Mouse (Mus musculus): ENCODE measurements at regions not wholly inside any gene's neighbourhood (a gene's known extent, or its start where the extent isn't known, plus 50 kb on each side); places are given as distances from the start of the nearest gene placed in this dataset.

GRCm38 (mm10) chr13:44024612-44025011 is 240.0 kb downstream of the Cd83 start:
- DNase-seq = no peak
- intact Hi-C loops (cut with DNase I) = no loop called here

DNA sequence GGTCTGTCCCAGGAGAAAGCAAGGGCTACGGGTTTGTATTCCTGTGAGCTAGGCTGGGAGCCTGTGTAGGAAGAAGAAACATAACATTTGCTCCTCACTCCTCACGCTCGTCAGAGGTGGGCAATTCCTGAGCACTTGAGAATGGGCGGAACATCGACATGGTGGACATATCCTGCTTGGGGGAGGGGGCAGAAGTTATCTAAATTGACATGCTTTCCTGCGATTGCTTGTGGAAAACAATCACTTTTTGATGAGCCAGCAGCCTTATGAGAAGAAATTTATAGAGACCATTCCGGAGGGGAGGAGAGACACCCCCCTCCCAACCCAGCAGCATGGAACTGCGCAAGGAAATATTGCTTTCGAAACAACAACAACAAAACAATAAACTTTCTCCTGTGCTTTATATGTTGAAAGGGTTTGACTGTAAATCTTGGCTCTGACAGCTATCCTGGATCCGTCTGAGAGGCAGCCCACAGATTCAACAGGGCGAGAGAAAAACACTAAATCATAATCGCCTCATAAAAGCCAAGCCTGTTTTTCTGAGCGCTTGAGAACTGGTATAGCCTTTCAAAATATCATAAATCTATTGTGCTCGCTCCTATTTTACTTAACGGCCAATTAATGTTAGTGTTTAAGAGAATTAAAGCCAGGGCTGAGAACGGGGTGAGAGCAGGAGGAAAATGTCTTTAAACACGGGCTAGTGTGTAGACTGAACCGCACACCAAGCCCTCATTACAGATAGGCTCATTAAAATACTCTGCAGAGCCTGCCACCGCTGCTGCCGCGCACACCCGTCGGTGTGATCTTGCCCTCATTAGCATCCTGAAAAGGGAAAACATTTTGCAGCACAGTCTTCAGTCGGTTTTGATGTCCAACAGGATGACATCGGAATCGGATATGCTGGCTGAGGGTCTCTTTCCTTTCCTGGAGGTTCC is 242.0 kb downstream of the Cd83 start:
- intact Hi-C loops (cut with DNase I) = loop anchor here (1.0 to 2.0 kb wide), 2 partner anchors 40 to 161 kb away; no protein-coding TSS in a partner anchor
- DNase-seq = peak in 1 of 2 experiments; percentile 27

GRCm38 (mm10) chr13:44028081-44028480 is 243.5 kb downstream of the Cd83 start:
- intact Hi-C loops (cut with DNase I) = no loop called here
- no peak for DNase-seq

- intact Hi-C loops (cut with DNase I) = no loop called here
- DNase-seq = no peak
Measured at GRCm38 (mm10) chr13:44030590-44030989, 246.0 kb downstream of the Cd83 start.

GRCm38 (mm10) chr13:44037774-44038294 is 253.3 kb downstream of the Cd83 start:
- intact Hi-C loops (cut with DNase I) = loop anchor here (5.0 kb wide), 1 partner anchor 131 kb away; no protein-coding TSS in a partner anchor
- DNase-seq = no peak

- intact Hi-C loops (cut with DNase I) = loop anchor here (5.0 kb wide), 1 partner anchor 131 kb away; no protein-coding TSS in a partner anchor
- no peak for DNase-seq
Measured at GRCm38 (mm10) chr13:44038322-44038721, 253.7 kb downstream of the Cd83 start.

- no peak for DNase-seq
- intact Hi-C loops (cut with DNase I) = no loop called here
Measured at GRCm38 (mm10) chr13:44040640-44041039, 256.1 kb downstream of the Cd83 start.

DNA sequence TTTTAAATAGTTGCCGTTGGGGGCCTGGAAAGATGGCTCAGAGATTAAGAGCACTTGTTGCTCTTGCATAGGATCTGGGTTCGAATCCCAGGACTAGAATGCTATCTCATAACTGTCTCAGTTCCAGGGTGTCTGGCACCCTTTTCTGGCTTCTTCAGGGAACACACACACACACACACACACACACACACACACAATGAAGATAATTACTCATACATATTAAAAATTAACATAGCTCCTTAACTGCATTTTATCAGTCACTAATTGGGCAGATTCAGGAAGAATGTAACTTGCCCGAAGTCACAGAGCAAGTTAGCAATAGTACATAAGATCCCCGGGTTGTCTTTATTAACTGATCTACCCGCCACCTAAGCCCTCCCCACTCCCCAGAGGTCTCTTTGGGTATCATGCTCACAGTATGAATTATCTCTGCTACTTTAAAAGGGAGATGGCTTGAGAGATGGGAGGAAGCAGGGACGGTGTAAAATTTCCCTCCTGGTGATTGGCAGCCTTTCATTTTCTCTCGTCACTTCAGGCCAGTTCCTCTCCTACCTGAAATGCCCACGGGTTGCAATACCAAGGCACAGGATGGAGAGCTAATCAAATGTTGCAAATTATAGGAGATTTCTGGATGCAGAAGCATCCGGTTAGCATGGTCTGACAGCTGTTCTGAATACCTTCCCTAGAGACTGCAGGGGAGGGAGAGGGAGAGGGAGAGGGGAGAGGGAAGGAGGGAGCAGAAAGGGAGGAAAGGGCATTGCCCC is 258.3 kb downstream of the Cd83 start:
- intact Hi-C loops (cut with DNase I) = no loop called here
- DNase-seq = no peak

DNA sequence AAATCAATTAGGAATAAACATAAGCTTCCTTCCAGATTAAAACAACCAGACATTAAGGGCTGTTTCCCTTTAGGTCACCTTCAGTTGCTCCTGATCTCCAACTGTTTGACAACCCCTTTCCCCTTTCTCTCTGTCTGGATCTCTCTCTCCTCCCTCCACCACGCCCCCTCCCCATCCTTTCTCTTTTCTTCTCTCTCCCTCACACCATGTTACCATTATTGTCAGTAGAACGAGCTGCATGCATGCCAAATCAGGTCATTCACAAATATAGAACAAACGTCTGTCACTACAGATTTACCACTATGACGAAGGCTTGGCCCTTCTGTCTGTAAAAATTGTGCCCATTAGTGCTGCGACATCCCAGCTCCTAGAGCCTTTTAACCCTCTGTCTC is 258.9 kb downstream of the Cd83 start:
- intact Hi-C loops (cut with DNase I) = no loop called here
- DNase-seq = no peak

DNA sequence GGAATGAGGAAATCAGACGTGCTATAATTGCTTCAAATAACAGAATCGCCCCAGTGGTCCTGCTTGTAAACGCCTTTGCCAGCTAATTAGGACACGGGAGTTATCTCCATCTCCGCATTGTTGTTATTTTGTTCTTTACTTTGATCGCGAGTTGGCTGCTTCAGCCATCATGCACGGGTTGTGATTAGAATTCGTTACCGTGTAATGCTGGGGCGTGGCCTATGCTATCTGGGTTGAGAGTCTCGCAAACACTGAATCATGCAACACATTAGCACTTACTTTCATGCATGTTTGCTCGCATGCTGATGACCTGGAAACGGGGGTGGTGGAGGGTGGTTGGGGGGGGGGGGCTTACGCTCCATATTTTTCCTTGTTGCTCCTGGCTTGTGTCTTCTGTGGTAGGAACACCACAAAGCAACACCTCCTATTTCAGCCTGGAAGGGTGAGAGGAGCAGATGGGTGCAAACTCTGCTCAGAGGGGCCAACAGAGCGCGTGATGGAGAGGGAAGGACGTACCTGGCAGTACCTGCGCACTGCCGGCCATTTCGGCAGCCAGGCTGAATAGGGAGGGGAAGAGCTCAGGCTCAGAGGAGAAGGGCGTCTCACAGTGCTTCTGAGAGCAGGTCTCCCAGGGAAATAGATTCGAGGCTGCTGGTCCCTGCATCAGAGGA is 260.1 kb downstream of the Cd83 start:
- intact Hi-C loops (cut with DNase I) = loop anchor here (5.0 kb wide), 2 partner anchors 182 to 688 kb away; no protein-coding TSS in a partner anchor
- no peak for DNase-seq

DNA sequence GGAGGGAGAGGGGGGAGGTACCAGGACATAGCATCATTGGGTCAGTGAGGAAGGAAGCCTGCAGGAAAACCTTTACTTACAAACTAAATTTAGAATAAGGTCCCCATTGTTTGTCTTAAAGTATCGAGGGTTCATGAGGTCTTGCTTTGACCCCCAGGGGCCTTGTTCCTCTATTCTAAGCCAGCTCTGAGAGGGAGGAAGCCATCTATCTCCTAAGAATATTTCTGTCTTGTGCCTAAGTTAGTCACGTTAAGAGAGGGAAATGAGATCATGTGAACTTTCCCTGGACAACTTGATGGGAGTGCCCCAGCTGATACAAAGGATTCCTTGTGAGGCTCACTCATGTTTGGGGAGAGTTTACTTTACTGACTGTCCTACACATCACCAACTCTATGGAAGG is 261.9 kb downstream of the Cd83 start:
- intact Hi-C loops (cut with DNase I) = loop anchor here (5.0 kb wide), 2 partner anchors 184 to 686 kb away; no protein-coding TSS in a partner anchor
- DNase-seq = no peak

GRCm38 (mm10) chr13:44054157-44054556 is 269.6 kb downstream of the Cd83 start:
- no peak for DNase-seq
- intact Hi-C loops (cut with DNase I) = no loop called here

GRCm38 (mm10) chr13:44055573-44056491 is 271.3 kb downstream of the Cd83 start:
- peak; percentile 28 to 52 for DNase-seq
- intact Hi-C loops (cut with DNase I) = loop anchor here (5.0 kb wide), 1 partner anchor 256 kb away; no protein-coding TSS in a partner anchor

GRCm38 (mm10) chr13:44056716-44057115 is 272.1 kb downstream of the Cd83 start:
- no peak for DNase-seq
- intact Hi-C loops (cut with DNase I) = loop anchor here (5.0 kb wide), 1 partner anchor 256 kb away; no protein-coding TSS in a partner anchor

- no peak for DNase-seq
- intact Hi-C loops (cut with DNase I) = loop anchor here (5.0 kb wide), 1 partner anchor 255 kb away; no protein-coding TSS in a partner anchor
Measured at GRCm38 (mm10) chr13:44057542-44057941, 273.0 kb downstream of the Cd83 start.

- intact Hi-C loops (cut with DNase I) = loop anchor here (5.0 kb wide), 1 partner anchor 254 kb away; no protein-coding TSS in a partner anchor
Measured at GRCm38 (mm10) chr13:44058277-44058676, 273.7 kb downstream of the Cd83 start.

DNA sequence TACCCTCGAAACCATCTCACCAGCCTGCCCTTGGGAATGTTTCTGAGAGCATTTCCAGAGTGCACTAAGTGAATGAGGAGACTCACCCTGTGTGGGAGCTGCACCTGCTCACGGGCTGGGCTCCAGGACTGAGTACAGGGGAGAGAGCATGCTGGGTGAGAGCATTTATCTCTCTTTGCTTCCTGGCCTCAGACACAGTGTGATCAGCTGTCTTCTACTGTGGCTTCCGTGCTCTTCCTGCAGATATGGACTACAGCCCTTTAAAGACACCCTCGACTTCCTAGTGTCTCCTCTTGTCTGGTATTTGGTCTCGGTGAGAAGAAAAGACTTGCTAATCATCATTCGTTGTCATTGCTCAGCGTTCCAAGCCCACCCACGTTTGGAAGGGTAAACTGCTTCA is 274.9 kb downstream of the Cd83 start:
- intact Hi-C loops (cut with DNase I) = loop anchor here (5.0 kb wide), 1 partner anchor 253 kb away; no protein-coding TSS in a partner anchor
- no peak for DNase-seq

More at GRCm38 (mm10) chr13:44058277-44058676, 273.7 kb downstream of the Cd83 start:
- DNase-seq = no peak

GRCm38 (mm10) chr13:44061286-44061685 is 276.7 kb downstream of the Cd83 start:
- intact Hi-C loops (cut with DNase I) = no loop called here

DNA sequence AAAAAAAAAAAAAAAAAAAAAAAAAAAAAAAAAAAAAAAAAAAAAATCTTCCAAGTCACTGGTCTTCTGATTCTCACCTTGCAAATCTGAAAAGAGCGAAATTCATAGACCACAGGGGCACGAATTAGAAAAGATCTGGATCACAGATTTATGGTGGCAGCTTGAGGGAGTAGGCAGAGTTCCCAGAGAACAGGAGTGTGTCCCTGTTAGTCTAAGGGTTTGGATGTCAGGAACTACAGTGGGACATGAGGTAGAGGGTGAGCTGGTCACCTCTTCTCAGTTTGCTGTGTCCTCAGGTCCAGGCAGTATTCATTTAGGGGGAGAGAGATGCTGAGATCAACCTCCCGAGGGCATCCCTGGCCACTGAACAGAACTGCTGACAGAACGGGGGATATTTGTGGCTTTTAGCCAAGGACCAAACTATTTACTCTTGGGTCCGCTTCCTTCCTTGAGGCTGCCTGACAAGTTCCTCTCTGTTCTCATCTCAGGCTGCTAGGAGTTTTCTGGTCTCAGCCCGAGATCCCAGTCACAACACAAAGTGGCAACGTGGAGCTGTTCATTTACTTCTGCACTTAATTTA is 277.2 kb downstream of the Cd83 start:
- intact Hi-C loops (cut with DNase I) = no loop called here
- DNase-seq = no peak

More at GRCm38 (mm10) chr13:44061286-44061685, 276.7 kb downstream of the Cd83 start:
- DNase-seq = no peak

All from heart, postnatal 36 days (tissue).